Mouse (Mus musculus) fibroblast of lung, adult 2 months (primary cell): ENCODE measurements at regions not wholly inside any gene's neighbourhood (a gene's known extent, or its start where the extent isn't known, plus 50 kb on each side); places are given as distances from the start of the nearest gene placed in this dataset.

Experiments
- DNase-seq: peaks from one replicate; pipeline ENCODE4 v3.0.0-alpha.2; 2011; ENCODE audit warnings: low read depth

DNA sequence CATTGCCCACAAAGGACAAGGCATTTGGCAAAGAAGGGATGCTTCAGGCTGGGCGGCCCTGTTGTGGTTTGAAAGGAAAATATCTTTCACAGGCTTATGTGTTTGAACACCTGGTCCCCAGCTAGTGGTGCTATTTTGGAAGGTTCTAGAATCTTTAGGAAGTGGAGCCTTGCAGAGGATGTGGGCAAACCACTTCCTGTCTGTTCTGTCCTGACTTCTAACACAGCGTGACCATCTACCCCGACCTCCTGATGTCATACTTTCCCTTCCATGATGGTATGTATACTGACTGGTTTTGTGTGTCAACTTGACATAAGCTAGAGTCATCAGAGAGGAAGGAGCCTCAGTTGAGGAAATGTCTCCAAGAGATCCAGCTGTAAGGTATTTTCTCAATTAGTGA is 97.2 kb upstream of the Cops8 start:
- DNase-seq, result no peak

DNA sequence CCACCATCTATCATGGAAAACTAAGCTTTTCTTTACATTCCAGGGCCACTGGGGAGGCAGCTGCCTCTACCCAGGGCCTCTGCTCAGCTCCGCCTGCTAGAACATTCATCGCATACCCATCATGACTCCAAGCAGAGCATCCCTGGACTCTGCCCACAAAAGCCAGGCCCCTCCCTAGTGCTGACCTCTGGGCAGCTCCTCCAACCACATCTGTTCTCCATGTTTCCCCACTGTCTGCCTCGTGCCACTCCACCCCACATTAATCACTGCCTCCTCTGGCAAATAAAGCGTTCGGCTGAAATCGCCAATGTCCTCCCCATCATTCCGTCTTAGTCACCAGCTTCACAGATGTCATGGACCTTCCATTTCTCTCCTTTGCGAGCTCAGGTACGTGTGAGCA is 96.2 kb upstream of the Cops8 start:
- no peak for DNase-seq

DNA sequence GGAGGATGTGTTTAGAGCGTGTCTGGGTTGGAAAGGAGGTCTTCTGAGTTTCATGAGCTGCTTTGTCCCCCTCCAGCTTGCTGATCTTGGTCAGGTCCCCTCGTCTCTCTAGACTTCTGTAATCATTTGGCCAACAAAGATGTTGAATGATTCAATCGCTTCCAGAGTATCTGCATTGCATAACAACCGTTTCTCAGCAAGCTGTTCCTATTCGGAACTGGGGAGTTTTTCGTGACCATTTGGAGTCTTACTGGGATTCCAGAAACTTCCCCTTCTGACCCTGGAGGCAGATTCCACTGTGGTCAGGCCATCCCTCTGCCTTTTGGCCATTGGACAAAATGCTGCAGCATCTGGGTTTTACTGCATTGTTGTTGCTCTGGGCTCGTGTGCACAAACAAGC is 93.4 kb upstream of the Cops8 start:
- no peak for DNase-seq

DNA sequence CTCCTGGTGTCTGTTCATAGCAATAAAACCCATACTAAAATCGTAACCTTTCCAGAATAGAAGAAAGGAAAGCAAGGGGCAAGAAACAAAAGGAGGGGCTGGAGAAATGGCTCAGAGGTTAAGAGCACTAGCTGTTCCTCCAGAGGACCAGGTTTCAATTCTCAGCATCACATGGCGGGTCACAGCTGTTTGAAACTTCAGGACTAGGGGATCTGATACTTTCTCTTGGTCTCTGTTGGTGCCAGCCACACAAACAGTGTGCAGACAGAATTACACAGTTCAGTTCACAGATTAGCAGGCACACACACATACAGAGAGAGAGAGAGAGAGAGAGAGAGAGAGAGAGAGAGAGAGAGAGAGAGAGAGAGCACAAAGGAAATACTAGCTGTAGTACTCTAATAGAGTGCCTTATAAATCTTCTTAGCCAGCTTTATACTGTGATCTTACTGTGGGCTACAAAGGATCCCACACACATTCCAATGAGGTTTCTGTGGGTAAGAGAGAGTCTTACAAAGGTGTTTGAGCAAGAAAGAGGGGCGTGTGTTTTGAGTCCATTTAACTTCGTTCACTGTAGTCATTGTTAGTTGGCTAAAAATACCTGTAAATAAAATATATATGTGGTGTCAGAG is 89.2 kb upstream of the Cops8 start:
- no peak for DNase-seq

DNA sequence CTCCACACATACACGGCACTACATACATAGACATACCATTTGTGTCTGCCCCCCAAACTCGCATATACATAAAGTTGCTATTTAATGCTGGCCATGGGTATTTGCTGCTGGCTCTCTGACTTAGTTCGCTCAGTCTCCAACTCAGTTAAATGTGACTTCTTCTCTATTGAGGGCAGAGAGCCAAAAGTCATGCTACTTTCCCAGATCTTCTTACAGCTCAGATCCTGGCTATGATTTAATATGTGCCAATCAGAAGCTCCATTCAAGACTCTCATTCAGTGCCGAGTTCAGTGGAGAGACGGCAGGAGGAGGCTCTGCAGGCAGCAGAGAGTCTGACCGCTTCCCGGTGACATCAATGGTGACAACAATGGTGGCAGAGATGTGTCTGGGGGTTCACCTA is 88.6 kb upstream of the Cops8 start:
- no peak for DNase-seq

DNA sequence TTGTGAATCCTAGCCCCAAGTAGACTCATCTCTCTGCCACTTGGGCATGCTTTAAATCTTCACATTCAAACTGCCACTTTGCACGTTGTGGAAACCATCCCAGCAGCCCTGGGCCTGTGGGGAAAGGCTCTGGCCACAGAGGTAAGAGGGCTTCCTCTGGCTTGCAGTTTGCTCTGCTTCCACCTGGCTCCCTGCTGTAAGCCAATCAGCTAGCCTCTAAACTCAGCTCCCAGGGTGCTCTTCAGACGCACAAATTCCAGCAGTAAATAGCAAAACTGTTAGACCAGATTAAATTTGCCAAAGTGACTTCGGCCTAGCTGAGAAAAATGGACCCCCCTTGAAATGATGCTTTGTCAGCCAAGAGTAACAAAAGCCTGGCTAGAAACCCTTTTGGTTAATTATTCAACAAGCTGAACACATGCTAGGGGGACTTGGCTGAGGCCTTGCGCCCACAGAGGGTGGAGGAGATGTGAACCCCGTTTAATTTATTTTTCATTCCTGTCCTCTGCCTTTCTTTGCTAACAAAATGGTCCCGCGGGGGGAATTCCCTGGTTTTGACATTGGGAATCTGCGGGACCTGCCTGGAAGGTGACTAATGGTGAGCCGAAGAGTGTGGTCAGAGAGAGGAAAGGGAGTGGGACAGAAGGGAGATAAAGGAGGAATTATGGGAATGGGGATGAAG is 84.1 kb upstream of the Cops8 start:
- no peak for DNase-seq

DNA sequence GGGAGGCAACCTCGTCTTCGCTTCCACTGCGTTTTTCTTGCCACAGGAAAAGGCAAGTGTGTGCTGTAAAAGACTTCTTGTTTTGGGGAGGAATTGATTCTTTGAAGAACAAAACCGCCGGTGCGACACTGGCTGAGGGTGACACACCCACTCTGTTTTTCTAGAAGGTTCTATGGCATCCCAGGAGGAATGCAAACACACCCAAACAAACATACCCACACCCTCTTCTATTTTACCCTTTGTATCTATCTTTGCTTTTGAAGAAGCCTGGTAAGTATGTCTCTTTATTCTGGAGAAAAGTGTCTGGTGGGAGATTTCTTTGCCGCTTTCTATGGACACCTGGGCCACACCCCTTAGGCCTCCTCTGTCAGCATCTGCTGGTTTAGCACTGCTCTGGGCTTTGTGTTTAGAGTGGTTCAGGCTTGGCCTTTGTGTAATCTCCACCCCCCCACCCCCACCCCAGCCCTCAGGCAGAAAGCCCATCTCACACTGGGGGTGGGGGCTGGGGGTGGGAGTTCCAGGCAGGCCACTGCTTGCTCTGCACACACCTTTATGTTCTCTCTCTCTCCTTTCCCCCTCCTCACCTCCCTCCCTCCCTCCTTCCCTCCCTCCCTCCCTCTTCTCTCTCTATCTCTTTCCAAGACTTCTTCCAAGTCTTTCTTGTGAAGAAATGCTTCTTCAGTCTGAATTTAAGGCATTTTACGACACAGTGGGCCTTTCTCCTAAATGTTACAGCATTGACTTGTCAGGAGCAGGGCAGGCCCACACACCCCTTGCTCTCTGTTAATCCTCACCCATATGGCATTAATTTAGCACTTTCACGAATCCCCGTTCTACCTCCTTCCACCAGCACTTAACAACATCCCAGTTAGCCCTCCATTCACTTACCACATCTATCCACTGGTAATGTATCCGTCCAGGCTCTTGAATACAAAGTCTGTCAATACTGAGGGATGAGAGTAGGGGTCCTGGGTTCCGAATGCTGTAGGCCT is 83.2 kb upstream of the Cops8 start:
- no peak for DNase-seq

DNA sequence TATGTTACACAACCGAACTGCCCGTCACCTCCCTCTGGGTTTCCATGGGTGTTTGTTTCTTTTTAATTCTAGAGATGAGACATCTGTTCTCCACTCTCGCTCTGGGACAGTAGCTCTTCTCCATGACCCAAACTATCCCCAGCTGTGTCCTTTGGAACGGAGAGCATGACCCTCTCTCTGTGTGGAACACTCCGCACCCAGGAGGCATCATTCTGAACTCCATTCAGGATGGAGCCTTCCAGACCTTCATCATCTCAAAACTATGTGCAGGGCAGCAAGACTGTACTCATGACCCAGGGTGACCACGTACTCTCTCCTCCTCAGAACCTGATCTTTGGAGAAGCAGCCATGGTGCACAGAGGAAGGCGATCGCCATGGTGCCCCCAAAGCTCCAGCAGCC is 80.5 kb upstream of the Cops8 start:
- DNase-seq, result no peak

DNA sequence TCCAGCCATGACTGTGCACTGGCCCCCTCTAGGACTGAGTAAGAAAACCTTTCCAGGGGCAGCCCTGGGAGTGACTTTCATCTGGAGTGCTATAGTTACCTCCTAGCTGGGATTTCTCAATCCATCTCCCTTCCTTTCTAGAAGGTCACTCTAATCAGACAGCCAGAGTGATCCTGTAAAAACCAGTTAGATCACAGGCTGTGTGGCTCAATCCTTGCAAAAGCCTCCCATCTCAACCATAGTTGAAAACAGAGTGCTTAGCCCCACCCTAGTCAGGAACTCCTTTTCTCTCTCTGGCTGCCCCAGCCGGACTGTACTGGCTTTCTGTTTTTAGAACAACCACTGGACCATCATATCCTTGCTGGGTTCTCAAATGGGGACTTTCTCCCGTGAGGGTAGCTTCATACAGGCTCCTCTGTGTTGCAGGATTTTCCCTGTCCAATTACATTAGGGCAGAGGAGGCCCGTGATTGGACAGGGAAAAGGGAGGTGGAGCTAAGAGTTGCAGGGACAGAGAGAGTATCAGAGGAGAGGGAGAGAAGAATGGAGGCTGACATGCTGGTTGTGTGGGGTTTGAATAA is 78.0 kb upstream of the Cops8 start:
- no peak for DNase-seq

DNA sequence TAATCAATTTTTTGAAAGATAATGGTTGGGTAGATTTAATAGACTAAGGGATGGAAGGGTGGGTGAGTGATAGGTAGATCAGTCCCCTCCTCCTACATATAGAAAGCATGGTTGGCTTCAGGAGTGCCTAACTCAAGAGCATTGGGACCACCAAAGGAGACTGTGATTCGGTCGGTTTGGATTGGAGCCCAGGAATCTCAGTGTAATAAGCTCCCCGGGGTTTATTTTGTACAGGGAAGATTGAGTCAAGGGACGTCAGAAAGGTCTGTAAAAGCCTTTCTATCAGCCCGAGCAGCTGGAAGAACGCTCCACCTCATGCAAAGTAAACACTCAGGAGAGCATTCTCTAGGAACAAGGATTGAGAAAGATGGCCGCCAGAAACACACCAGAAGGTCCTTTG is 76.5 kb upstream of the Cops8 start:
- DNase-seq, result no peak

DNA sequence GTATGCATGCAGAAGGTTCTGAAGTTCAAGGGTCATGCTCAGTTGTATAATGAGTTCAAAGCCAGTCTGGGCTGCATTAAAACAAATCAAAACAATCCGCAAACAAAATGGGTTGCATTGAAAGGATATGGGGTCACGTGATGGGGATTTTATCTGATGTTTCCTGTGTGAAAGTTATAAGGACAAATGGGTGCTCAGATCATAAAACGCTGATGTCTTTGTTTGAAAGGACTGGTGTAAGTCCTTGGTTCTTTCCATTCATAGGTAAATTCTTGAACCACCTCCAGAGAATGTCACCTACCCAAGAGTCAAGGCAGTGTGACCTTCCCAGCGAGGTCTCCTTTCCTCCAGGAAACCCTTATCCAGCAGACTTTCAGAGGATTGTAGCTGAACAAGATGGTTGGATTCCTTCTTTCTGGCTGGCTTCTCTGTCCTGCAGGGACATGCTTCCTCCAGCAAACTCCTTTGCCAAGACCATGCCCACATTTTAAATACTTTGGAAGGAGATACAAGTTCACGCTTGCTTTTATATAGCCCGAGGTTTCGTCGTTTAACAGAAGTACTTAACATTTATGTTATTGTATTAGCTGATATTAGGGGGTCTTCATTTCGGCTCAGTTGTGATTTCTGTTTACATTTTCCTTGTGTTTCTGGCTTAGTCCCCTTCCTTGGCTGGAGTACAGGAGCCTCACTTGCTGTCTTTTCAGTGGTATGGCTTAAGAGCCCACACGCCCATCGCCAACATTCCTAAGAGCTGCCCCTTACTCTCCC is 74.6 kb upstream of the Cops8 start:
- DNase-seq, result no peak

DNA sequence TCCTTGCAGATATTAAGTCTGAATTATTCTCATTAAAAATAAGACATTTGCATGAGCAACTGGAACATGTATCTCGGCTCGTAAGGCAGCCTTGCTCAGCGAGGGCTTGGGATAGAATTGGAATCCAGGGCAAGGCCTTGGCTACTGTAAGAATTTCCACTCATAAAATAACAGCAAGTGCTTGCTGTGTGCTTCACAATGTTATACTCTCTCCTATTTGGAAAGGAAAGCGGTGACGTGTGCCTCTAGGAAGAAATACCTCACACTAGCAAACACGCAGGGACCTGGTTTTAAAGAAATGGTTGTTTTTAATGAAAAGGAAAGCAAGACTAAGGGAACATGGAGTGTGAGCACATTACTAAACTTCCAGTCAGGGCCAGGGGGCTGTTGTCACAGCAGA is 69.3 kb upstream of the Cops8 start:
- DNase-seq, result no peak

DNA sequence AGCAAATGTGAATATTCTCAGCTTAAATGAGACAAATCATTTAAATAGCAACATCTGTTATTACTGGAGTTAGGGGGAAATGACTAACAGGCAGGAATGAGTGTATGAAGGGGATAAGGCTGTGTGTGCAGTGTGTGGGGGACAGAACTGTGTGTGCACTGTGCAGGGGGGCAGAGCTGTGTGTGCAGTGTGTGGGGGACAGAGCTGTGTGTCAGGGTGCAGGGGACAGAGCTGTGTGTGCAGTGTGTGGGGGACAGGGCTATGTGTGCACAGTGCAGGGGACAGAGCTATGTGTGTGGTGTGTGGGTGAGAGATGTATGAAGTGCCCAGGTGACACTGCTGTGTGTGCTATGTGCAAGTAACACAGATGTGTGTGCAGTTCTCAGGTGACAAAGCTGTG is 66.7 kb upstream of the Cops8 start:
- DNase-seq, result no peak

DNA sequence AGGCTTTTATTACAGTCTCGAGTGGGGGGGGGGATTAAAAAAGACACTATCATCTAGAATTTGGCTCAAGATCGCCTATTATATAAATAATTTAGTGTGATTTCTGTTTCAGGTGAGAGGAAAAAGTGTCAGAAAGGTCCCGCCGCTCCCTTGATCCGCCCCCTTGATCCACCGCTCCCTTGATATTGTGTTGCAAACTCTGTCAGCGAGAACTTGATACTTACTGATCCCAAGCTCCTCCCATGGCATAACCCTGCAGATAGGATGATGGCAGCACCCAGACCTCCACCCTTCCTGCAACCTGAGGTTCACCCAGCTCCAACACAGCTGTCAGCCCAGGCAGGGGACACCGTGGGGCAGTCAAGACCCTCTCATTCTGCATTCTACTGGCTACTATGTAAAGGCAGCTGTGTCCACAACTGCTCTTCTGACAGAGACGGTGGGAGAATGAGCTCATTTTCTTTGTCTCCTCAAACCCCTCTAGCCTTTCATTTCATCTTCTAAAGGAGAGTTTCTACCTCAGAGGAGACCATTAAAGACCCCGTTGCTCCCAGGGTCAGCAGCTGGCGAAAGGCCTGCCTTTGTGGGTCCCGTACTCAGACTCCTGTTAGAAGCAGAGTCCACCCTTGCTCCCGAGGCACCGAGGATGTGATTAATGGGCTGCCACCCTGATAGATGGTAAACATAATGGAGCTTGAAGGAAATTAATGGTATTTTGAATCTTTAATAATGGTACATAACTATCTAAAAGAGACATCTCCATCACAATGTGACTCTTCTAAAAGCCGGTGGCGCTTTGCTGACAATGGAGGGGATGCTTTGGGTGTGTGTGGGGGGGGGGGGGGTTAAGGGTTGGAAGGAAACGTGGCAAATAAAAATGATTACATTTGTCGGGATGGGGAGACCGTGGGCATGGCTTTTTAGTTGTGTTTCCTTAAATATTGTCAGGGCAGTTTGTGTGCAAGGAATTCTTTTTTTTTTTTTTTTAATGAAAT is 58.7 kb upstream of the Cops8 start:
- no peak for DNase-seq

DNA sequence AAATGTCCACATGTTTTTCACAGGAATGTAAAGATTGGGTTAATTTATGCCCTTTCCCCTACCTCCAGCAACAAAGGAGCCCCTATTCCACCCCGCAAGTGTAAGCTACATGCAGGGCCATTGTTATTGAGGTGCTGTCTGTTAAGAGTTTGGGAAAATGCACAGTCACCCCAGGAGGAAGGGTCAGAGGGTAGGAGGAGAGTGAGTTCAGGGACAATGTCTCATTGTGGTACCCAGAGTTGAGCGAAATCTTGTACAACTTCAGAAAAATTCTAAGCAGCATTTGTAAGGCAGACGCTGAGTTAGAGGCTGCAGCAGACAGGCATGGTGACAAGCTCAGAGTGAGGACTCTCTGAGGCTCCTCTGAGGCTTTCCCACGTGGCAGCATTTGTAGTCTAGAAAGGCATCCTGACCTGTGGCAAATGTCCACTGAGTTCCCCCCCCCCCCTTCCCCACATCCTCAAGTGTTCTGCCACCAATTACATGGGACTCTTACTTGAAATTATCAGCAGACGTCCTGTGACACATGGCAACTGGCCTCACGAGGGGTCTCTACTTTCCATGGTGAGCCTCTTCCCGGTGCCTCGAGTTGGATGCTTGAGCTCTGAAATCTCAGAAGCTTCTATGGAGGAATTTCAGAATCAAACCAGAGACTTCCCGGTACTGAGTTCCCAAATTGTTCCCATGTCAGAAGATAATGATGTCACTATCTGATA is 57.8 kb upstream of the Cops8 start:
- DNase-seq, result no peak

DNA sequence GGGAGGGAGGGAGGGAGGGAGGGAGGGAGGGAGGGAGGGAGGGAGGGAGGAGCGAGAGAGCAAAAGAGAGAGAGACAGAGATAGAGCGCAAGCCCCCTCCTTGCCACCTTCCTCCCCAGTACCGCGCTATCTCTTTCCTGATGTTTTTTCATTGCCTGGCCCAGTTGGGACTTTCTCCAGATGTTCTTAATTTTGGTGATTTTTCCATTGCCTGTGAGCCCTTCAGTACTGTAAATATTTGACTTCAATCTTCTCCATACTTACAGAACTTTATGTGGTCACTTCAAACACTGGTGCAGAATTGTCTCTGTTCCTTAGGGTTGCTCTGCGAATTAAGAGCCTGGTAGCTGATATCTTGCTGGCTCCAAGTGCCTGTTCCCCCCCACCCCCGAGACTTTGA is 50.1 kb upstream of the Cops8 start:
- DNase-seq, result no peak
